Mouse (Mus musculus) cortical plate, adult 2 months (tissue): Measurements from ENCODE around the gene Vill. TPM values are rescaled to one million over a fixed set of nuclear protein-coding genes. Genes with fewer than 3 reads are reported as not detected.

ENCODE experiments used
- H3K27ac ChIP-seq: fragments of 200-500 bp; 2 replicates; pipeline ENCODE4 v1.5.1; 2012; ENCODE audit warnings: low read length, control low read depth, inconsistent platforms; ENCODE audit not compliant: insufficient read depth
- H3K4me1 ChIP-seq: fragments of 200-500 bp; 2 replicates; pipeline ENCODE4 v1.6.1; 2011; ENCODE audit warnings: low read length; ENCODE audit not compliant: control insufficient read depth, insufficient read depth
- H3K4me3 ChIP-seq: fragments of 200-500 bp; 2 replicates; pipeline ENCODE4 v1.5.1; 2011; ENCODE audit warnings: mild to moderate bottlenecking, low read length, control low read depth; ENCODE audit not compliant: insufficient read depth
- CTCF ChIP-seq: fragments of 200-500 bp; IDR thresholded peaks from 2 replicates; pipeline ENCODE4 v1.5.1; 2011; ENCODE audit warnings: mild to moderate bottlenecking, control low read depth, low read length; ENCODE audit not compliant: insufficient read depth; ENCODE audit errors: extremely low read depth
- POLR2A ChIP-seq: fragments of 200-500 bp; IDR thresholded peaks from 2 replicates; pipeline ENCODE4 v1.6.1; 2011; ENCODE audit warnings: mild to moderate bottlenecking, low read length, control low read depth; ENCODE audit not compliant: insufficient read depth; ENCODE audit errors: extremely low read depth
- polyA plus RNA-seq: library from polyadenylated mRNA; depleted of rRNA; stranded (reverse); fragments of >200 nt; gene quantifications from 2 replicates; pipeline ENCODE4 v1.2.3, GENCODE M21; 2012; rRNA removed

The Vill gene
- 15.1 and 19.4 TPM in 2 replicates for polyA plus RNA-seq

- Histone ChIP-seq H3K4me3 (peak within 1 kb of the TSS; percentile 24), H3K4me1 (no peaks in the 10 kb centered on the region), H3K27ac (no peak within 1 kb of the TSS)
- TF ChIP-seq POLR2A (no peak), CTCF (no peak)
These were observed at the start of gene Vill for GRCm38 (mm10) chr9:119052154-119052944. TSS of gene Vill (plus strand) at chr9:119052778.

- no peak for TF ChIP-seq CTCF
- TF ChIP-seq POLR2A, result peak; percentile 53; the same call in 1 of the 2 replicates
- H3K27ac ChIP-seq, result peak overlapping the region; percentile 61
- no peak overlapping the region for H3K4me3 ChIP-seq
- H3K4me1 ChIP-seq, result peaks cover 19% of the 10 kb centered on the region
These were observed 48.4 kb upstream of the Vill start for GRCm38 (mm10) chr9:119003990-119004702.

GRCm38 (mm10) chr9:119004703-119005076 lies 47.9 kb upstream of the Vill start:
- Histone ChIP-seq H3K27ac (peak overlapping the region; percentile 61), H3K4me3 (no peak overlapping the region), H3K4me1 (peaks cover 17% of the 10 kb centered on the region)
- TF ChIP-seq CTCF (no peak), POLR2A (no peak)

GRCm38 (mm10) chr9:119005303-119006029 lies 47.1 kb upstream of the Vill start:
- Histone ChIP-seq H3K4me3 (no peak overlapping the region), H3K27ac (peak overlapping the region; percentile 61), H3K4me1 (peaks cover 17% of the 10 kb centered on the region)
- TF ChIP-seq CTCF, result no peak
- no peak for TF ChIP-seq POLR2A

GRCm38 (mm10) chr9:119007266-119007665 lies 45.3 kb upstream of the Vill start:
- Histone ChIP-seq H3K27ac (peak overlapping the region; percentile 73), H3K4me1 (peaks cover 17% of the 10 kb centered on the region), H3K4me3 (no peak overlapping the region)
- TF ChIP-seq POLR2A, result 0 out of 2 replicates have a peak, but pooled peaks have one; percentile 13
- no peak for TF ChIP-seq CTCF

GRCm38 (mm10) chr9:119008871-119009270 lies 43.7 kb upstream of the Vill start:
- H3K4me1 ChIP-seq, result peaks cover 15% of the 10 kb centered on the region
- TF ChIP-seq POLR2A, result no peak
- TF ChIP-seq CTCF, result no peak
- no peak overlapping the region for H3K4me3 ChIP-seq
- no peak overlapping the region for H3K27ac ChIP-seq

GRCm38 (mm10) chr9:119010156-119010710 lies 42.3 kb upstream of the Vill start:
- TF ChIP-seq CTCF, result no peak
- no peak for TF ChIP-seq POLR2A

GRCm38 (mm10) chr9:119016785-119017507 lies 35.6 kb upstream of the Vill start:
- TF ChIP-seq POLR2A, result no peak
- no peak for TF ChIP-seq CTCF
- H3K4me1 ChIP-seq, result peaks cover 5% of the 10 kb centered on the region
- 0 out of 2 replicates have a peak overlapping the region, but pooled peaks have one; percentile 35 for H3K27ac ChIP-seq
- H3K4me3 ChIP-seq, result no peak overlapping the region

More at GRCm38 (mm10) chr9:119010156-119010710, 42.3 kb upstream of the Vill start:
- Histone ChIP-seq H3K4me1 (peaks cover 7% of the 10 kb centered on the region), H3K4me3 (no peak overlapping the region), H3K27ac (no peak overlapping the region)
